Mouse (Mus musculus) layer of hippocampus, adult 8-10 months (tissue): ENCODE data around the gene Cux1. TPM values are rescaled to one million over a fixed set of nuclear protein-coding genes. Genes with fewer than 3 reads are reported as not detected.
"Not testable (repeated sequence)": the region's sequence is repeated elsewhere in the genome, so short reads cannot be mapped to it uniquely, and the experiment has no call there.

ENCODE experiments used
- DNase-seq, 2 experiments: peaks; one replicate each; pipeline ENCODE4 v3.0.0; 2022; ENCODE audit warnings: low spot score in 2 of 2
- total RNA-seq, 4 experiments: library from RNA; stranded (reverse); gene quantifications; 2 replicates each; pipeline ENCODE4 v1.2.4; 2022

Gene Cux1
- total RNA-seq, 4 experiments from 2014 or later: 37.3 to 53.2 (median 46.7) TPM

DNA sequence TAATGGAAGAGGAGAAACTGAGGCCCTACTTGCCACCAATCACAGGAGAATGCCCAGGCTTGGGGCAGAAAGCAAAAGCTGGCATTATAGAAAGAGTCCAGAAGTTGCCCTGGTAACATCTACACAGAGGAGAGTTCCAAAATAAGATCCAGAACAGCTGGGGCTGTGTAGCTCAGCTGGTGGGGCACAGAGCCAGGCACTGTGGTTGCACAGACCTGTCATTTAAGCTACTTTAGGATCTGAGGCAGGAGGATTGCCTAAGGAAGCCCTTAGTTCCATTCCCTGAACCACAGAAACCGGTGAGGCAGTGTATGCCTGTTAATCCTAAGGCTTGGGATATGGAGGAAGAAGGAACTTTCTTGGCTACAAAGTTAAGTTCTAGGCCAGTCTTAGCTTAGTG, 92.1 kb downstream of the Cux1 start:
- no peak for DNase-seq

DNA sequence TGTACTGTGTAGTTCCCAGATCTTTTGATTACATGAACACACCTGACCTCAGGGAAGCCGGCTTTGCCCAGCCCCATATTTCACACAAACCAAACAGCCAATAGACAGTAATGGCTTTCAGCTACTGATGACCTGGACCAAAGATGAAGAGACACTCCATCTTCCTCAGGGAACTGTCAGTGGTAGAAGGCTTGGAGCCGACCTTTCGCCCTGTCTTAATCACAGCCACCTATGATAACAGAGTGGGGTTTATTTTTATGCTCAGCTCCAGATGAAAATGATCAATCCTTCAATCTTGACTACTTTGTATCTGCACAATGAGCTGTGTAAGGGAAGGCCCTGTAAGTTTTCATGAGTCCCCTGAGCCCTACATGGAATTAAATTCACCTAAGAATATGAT, 93.2 kb downstream of the Cux1 start:
- no peak for DNase-seq

DNA sequence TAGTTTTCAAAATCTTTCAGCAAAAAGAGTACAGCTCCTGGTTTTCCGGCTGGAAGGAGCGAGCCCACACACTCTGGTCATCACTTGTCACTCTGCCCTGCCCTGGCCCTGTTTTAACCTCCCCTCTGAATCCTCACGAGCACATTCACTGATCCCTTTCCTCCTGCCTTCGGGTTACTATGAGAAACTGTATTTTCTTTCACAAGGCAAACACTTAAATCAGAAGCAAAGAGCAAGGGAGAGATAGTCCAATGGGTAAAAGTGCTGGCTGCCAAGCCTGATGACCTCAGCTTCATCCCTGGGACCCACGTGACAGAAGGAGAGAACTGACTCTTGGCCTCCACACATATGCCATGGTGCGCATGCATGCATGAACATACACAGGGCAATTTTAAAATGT, 94.0 kb downstream of the Cux1 start:
- DNase-seq: no peak

DNA sequence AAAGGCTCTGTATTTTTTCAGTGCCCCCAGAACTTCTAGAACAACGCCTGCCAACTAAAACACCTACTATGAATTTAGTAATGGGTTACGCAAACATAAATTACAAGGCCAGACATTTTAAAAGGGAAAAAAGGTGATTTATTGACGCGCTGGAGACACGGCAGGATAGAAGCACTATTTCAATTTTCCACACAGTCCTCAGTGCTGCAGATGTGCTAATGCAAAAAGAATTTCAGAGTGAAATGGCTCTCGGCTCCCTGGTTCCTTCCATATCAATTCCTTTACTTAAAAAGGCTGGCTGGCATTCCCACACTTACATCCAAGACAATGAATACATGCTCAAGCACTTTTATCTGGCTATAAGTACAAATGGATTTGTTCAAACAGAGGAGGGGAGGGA, 94.4 kb downstream of the Cux1 start:
- DNase-seq: no peak

DNA sequence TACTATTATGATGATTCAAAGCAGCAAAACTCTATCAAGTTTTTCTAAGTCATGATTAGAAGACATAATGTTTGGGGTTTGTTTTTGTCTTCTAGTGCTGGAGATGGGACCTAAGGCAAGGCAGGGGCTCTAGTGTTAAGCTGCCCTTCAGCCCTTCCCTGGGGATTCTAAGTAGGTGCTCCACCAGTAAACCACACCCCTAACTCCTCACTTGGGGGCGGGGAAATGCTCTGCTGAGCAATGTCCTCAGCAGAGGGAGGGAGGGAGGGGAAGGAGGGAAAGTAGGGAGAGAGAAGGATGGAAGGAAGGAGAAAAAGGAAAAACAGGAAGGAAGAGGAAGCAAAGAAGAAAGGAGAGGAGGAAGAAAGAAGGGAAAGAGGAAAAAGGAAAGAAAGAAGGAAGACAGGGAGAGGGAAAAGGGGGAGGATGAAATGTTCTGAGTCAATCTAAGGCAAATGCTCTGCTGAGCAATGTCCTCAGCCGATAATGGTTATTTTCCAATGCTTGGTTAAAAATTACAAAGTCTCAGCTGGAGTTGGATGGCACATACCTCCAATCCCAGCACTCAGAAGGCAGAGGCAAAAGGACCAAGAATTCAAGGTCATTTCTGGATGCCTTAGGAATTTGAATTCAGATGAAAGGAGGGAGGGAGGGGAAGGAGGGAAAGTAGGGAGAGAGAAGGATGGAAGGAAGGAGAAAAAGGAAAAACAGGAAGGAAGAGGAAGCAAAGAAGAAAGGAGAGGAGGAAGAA, 96.1 kb downstream of the Cux1 start:
- DNase-seq: not testable (repeated sequence)

DNA sequence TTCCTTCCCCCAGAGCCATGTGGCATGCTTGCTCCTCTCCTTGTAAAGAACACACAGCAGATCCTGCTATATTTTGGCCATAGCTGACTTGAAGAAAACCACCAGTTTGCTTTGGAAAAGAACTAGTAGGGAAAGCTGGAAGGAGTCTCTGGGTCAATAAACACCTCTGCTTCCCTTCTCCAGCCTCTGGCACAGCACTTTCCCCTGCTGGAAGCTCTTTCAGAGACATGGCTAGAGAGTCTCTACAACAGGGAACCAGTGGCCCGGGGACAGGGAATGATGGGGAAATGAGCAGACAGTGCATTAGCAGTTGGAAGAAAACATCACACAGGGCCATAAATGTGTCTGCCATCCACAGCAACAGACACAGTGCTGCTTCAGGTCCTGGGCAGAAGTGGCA, 98.0 kb downstream of the Cux1 start:
- DNase-seq: no peak

DNA sequence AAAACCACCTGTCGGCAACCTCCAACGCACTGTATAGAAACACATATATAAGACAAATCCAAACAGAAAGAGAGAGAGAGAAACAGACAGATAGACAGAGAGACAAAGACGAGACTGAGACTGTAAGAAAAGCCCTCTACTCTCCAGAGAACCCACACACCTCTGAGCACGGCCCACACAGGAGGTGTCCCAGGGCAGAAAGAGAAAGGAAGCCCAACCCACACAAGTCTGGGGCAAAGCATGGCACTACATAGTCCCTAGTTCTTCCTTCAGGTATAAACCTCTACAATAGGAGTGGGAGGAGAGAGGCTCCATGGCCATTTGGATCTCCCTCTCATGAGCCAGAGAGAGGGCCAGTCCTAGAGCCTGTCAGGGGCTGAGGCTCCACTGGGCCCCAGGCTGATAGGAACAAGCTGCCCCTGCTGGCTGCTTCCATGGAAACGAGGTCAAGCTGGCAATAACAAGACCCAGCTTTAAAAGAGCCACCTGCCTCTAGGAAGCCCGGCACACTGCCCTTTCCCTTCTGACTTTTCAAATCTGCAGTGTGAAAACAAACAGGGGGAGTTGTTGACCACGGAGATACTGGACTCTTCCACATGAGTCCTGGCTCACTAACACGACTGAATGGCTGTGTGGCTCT, 99.8 kb downstream of the Cux1 start:
- DNase-seq: no peak

DNA sequence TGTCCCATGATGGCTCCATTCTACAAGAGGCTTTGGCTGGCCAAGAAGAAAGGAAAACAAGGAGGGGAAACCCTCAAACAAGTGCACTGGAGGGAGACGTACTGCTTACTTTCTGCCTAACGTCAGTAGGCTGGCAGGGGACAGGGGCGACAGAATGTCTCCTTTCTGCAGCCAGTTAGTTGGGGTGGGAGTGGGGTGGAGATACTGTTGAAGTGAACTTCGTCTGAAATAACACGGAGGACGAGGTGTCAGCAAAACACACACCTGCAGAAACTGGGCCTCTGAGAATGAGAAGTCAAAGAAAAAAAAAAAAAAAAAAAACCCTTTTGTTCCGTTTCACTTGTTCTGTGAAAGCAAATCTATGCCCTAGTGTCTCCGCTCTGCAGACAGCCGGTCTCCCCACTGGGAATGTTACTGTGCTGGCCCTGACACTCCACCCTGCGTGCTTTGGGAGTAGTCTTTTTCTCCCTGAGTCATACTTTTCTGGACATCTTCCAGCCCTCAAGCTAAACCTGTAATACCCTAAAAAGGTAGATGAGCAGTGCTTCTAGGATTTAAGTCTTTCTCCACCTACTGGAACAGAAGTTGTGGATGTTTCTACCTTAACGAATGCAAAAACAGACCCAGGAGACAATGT, 101.4 kb downstream of the Cux1 start:
- DNase-seq: no peak

DNA sequence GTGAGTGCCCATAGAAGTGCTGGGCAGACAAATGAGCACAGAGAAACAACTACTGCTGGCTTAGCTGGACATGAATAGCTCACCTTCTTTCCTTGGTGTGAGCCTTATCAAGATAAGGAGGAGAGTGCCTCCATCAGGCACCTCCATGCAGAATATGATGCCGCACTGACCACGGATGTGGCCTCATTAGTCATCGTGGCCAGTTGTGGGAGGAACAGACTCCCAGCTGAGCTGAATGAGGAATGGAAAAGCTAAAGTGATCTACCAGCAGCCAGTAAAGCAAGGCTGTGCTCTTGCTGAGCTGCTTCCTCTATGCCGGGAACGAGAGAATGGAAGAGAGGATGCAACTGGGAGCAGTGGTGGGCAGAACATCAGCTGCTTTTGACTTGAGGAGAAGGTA, 101.9 kb downstream of the Cux1 start:
- no peak for DNase-seq

DNA sequence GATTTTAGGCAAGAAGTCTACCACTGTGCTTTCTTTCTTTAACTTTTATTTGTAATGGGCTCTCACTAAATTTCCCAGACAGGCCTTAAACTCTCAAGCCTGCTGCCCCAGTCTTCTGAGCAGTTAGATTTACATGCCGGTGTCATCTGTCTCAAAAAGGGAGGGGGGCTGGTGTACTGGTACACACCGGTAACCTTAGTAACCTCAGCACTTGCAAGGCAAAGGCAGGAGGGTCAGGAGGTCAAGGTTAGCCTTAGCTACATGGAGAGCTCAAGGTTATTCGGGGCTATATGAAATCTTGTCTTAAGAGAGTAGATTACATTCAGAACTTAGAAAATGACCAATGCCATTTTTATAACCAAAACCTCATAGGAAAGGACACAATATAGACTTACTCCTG, 102.4 kb downstream of the Cux1 start:
- DNase-seq: no peak

DNA sequence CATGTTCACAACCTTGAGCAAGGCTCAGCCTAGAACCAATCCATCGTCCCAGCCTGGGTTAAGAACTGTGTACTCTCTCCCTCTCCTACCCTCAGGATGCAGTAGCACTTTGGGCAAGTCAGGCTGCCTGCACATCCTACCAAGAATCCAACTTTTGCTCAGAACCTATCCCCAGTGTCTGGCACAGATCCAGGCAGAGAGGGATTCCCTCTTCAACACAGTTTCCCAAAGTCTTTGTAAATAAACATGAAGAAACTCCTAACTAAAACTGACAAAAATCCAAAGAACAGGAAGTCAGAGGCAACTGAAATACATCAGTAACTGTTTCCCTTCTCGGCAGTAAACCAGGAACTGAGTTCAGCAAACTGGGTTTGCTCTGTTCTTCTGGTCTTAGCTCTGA, 103.2 kb downstream of the Cux1 start:
- no peak for DNase-seq

DNA sequence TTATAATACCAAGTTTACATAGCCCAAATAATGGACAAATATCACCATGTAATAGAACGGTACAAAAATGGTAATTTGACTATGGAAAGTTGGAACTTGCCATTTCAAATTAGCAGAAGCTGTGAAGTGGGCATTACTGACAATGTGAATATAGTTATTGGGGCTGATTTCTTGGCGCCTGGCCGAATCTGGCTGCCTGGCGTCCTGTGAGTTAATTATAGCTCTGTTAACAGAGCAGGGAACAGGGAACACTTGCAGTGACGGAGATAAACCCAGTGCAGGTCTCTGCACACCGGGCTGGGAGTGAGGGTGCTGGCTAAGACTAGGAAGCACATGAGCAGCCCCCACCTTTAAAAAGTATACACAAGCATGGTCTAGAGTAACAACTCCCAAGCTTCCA, 104.7 kb downstream of the Cux1 start:
- DNase-seq: peak in 1 of 2 experiments; percentile 29

DNA sequence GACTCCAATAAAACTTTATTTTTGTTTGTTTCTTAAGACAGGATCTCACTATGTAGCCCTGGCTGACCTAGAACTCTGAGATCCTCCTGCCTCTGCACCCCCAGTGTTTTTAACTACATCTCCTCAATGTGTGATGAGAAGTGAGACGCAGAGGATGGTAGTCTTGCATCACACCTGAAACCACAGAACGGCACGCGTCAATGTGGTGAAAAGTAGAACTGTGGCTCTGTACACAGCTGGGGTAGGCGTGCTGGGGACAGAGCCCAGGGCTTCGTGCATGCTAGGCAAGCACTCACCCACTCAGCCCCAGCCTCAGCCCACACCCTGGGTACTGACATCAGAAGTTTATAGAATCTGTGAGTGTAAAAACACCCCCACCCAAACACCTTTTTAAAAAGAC, 107.4 kb downstream of the Cux1 start:
- no peak for DNase-seq

DNA sequence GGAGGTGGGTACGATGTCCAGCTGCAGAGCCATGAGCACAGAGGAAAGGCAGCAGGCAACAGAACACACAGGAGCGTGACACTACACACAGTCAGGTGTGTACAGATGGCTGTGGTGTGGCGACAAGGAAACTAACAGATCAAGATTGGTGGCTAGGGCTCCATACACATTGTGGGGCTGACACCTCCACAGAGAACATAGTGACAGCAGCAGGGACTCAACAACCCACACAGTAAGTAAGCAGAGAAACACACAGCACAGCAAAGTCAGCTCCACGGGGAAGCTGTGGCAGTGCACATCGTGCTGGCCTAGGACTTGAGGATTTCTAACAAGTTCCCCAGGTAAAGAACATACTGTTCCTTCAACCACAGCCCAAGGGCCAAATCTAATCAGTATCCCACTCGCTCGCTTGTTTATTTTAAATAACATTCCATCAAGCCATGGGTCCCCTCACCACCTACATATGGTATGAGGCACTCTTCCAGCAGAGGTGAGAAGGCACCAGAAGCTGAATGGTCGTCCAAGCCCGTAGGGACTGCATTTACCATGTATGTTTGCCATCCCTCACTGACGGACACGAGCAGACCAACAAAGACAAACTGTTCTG, 108.3 kb downstream of the Cux1 start:
- no peak for DNase-seq

DNA sequence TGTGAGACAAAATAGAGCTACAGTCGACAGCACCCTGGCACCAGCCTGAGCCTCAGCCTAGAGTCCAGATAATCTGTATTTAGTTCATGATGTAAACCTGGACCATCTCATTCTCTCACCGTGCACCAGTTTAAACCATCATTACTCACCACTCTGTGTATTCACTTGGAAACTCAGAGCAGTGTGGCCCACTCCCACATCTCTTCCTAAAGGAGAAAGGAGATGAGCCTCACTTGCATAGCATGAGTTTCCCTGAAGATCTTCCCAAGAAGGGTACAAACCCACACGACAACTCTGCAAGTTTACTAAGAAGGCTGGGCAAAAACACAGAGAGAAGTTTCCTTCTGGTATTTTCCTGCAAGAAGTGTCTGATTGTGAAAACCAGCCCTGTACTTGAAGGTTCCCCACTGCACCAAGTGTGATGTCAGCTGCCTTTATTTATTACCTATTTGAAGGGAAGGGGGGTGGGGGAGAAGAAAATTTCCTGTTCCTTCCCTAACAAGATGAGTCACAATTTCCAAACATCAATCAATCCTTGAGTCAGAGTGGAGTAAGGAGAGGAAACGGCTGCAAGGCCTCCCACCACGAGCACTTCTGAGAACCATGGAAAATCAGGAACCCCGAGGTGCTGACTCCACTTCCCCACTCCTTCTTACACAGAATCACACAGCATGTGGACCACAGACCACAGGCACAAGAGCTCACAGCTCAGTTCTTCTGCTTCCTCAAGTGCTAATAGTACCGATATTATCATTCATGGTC, 109.0 kb downstream of the Cux1 start:
- DNase-seq: no peak

DNA sequence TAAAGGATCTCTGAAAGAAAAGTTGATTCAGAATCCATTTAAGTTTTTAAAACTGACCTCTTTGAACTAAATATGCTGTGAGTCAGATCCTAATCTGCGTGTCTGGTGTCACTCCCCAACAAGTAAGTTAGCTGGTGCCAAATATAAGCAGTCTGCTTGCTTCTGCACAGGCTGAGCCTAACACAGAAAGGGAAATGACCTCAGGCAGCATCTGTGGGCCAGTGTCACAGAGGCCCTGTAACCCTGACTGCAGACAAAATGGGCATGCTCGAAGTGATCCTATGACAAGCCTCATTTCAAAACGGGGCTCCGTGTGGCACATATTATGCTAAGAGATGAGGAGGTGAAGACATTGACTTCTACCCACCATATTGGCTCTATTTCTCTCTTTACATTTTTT, 110.9 kb downstream of the Cux1 start:
- DNase-seq: no peak

DNA sequence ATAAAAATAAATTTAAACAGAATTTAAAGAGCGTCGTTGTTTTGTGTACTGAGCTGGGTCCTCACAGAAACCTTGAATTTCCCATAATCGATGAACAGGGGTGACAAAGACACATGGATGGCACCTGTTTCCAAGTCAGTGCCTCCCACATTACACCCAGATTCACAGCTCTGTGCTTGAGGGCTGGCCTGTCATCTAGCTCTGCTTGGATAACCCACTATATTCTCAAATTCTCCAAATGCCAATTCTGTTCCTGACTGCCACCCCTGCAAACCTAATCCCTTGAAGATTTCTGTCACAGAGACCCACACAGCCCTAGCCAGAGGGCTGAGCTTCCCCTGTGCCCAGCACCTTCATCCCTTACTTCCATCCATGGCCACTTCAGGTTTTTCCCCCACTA, 114.6 kb downstream of the Cux1 start:
- DNase-seq: no peak

DNA sequence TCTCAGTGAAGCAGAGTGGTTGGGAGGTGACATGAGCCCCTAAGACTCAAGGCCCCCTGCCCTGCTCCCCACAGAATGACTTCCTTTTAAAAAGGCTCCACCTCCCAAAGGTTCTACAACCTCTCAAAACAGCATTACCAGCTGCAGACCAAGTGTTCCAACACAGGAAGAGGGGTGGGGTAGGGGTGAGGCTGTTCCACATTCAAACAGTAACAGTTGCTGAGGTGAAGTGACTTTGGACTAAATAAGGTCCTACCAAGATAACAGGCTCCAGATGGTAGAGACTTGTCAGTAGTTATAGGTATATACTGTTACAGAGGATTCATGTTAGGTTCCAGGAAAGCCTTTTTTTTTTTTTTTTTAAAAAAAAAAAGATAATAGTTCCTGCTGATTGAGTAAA, 117.5 kb downstream of the Cux1 start:
- no peak for DNase-seq

DNA sequence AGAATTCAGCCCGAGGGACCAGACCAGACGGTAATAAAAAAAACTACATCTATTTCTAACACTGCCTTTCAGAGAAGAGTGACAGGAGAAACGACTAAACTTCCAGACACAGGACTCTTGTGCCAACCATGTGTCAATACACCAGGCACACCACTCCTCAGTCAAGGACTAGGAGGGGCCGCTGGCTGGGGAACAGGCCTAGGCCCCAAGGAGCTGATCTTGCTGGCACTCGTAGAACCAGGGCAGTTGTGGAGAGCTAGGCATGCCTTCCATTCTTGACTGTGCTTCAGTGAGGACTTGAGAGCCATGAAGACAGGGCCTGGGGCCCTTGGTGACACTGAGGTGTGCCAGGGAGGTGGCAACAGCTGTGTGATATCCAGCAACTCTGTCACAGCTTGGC, 121.3 kb downstream of the Cux1 start:
- no peak for DNase-seq

DNA sequence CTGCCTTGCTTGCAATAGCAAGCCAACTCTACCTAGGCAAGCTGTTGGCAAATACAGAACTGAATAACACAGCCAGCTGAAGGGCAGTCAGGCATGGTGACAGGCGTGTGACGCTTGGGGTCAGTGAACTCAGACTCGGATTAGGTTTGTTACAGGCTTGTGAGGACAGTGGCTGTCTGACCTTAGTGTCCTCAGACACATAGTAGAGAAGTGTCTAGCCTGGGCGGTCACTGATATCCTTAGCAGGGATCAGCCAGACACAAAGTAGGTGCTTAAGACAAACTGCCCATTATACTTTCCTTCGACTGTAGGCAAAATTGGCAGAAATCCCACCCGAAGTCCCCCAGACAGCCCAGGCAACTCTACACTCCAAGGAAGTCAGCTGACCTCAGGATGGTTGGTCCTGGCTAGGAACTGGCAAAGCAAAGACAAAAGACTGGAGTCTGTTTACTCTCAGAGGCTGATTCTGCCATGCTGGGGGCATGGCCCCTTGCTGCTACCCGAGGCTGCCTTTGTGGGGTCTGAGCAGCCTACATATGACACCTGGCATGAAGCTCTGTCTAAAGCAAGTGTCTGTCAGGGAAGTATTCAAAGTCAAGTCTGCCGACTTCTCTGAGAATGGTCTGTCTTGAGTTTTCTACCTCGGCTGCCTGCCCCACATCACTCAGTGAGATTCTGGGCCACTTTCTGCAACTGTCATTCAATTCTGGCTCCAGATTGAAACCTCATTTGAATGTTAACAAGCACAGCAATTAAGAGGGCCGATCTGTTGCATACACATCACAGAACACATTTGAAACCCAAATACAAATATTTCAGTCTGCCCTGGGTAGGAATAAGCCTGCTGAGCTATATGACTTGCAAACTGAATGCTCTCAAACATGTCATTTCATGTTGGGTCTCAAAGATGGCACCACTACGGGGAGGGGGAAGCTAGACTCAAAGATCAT, 124.8 kb downstream of the Cux1 start:
- DNase-seq: no peak

DNA sequence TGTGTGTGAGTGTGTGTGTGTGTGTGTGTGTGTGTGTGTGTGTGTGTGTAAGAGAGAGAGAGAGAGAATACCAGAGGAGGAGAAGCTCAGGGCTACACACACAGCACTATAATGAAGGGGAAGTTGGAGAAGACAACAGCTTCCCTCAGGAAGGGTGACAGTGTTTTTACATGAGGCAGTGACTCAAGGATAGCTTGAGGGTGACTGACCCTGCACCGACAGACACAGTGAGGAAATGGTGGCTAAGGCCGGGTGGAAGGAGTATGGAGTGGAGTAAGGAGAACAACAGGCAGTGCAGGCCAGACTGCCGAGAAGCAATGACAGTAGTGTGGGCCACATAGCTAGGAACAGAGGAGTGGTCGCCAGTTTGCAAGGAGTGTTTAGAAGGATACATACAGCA, 137.6 kb downstream of the Cux1 start:
- no peak for DNase-seq
